Mouse (Mus musculus) forebrain, postnatal 0 days (tissue): ENCODE measurements around the gene Hoxd11. TPM values are rescaled to one million over a fixed set of nuclear protein-coding genes. Genes with fewer than 3 reads are reported as not detected.

ENCODE experiments used
- ATAC-seq: fragments of 200-750 bp; cut with Nextera tagmentation; 2 replicates; pipeline ENCODE4 v1.8.0; 2017; ENCODE audit warnings: mild to moderate bottlenecking, moderate library complexity
- DNase-seq: peaks from one replicate; pipeline ENCODE4 v3.0.0-alpha.2; 2015
- H3K27ac ChIP-seq: fragments of 300-500 bp; sonication (generic); 2 replicates; pipeline ENCODE4 v1.5.1; 2014; ENCODE audit warnings: low read depth, mild to moderate bottlenecking, antibody characterized with exemption, low read length, moderate library complexity, mixed read lengths
- H3K27me3 ChIP-seq: fragments of 300-500 bp; sonication (generic); 2 replicates; pipeline ENCODE4 v1.6.1; 2014; ENCODE audit warnings: mild to moderate bottlenecking, low read length, mixed read lengths; ENCODE audit not compliant: insufficient read depth
- H3K36me3 ChIP-seq: fragments of 300-500 bp; sonication (generic); 2 replicates; pipeline ENCODE4 v1.6.1; 2014; ENCODE audit warnings: mild to moderate bottlenecking, moderate library complexity; ENCODE audit not compliant: insufficient read depth
- H3K4me1 ChIP-seq: fragments of 300-500 bp; sonication (generic); 2 replicates; pipeline ENCODE4 v1.6.1; 2014; ENCODE audit warnings: antibody characterized with exemption; ENCODE audit not compliant: insufficient read depth
- H3K4me2 ChIP-seq: fragments of 300-500 bp; sonication (generic); 2 replicates; pipeline ENCODE4 v1.6.1; 2014; ENCODE audit warnings: low read depth, mild to moderate bottlenecking, moderate library complexity
- H3K4me3 ChIP-seq: fragments of 300-500 bp; sonication (generic); 2 replicates; pipeline ENCODE4 v1.5.1; 2014; ENCODE audit warnings: low read depth, low read length, mixed read lengths
- H3K9ac ChIP-seq: fragments of 300-500 bp; sonication (generic); 2 replicates; pipeline ENCODE4 v1.6.1; 2014; ENCODE audit warnings: mild to moderate bottlenecking
- H3K9me3 ChIP-seq: fragments of 300-500 bp; sonication (generic); 2 replicates; pipeline ENCODE4 v1.6.1; 2016; ENCODE audit warnings: low read length
- CTCF ChIP-seq: sonication (generic); IDR thresholded peaks from 2 replicates; pipeline ENCODE4 v1.5.1; 2016; ENCODE audit warnings: antibody characterized with exemption, control low read depth, low read depth
- WGBS: fragments of 180-500 bp; shearing (Covaris S2); extraction: QIAGEN DNeasy Blood & Tissue Kit; methylation state at CpG from one replicate; pipeline ENCODE4 v1.1.7; 2014; 5-methylcytosine and 5-hydroxymethylcytosine counted together
- polyA plus RNA-seq: library from polyadenylated mRNA; unstranded; fragments of >200 nt; fragmentation: Nextera tagmentation; extraction: Ambion mirVana; gene quantifications from 2 replicates; pipeline ENCODE4 v1.2.1, GENCODE M21; 2015
- total RNA-seq: library from RNA; depleted of rRNA; stranded (reverse); fragments of >200 nt; gene quantifications from 2 replicates; pipeline ENCODE4 v1.2.3, GENCODE M21; 2014; rRNA removed

Hoxd11 gene
- total RNA-seq, result not detected in 2 replicates
- not detected in 2 replicates for polyA plus RNA-seq

DNA sequence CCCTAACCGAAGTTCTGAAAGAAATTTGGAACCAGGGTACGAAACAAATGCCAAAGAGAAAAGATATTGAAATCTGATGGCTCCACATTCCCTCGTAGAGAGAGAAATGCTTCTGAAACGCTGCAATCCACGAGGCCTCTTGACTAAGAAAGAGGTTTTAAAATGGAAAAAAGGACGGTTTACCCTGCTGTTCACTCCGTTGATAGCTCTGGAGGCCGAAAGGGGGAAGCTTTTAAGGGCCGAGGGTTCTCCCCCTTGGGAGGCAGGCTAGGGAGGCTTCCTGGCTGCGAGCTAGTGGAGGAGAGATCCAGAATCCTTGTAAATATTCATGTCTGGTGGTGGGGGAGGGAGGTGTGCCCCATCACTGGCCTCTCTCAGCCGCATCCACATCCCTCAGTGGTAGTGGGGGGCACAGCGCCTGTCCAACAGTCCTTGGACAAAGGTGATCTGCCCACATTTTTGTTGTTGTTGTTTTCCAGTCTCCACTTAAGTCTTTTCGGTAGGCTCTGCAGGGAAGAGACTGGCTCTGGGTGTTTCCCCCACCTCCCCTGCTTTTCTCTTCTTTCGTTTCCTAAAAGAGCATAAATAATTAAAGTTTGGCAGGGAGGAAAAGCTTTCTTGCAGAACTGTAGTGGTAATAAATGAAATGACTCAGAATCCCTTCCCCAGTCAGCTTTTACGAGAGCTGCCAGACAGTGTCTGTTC is at the start of gene Hoxd11:
TSS of gene Hoxd11 (plus strand) at position 667 of the 705 bp plus-strand sequence.
- Histone ChIP-seq H3K9ac (no peak within 1 kb of the TSS), H3K27ac (no peak within 1 kb of the TSS), H3K27me3 (peaks cover 94% of the 10 kb centered on the region), H3K36me3 (no peaks in the 10 kb centered on the region), H3K4me3 (no peak within 1 kb of the TSS), H3K4me2 (no peak within 1 kb of the TSS), H3K9me3 (no peaks in the 10 kb centered on the region), H3K4me1 (no peaks in the 10 kb centered on the region)
- ATAC-seq, result no peak
- WGBS, result 2% methylated on average over 15 of the region's 15 CpGs
- no peak for DNase-seq
- no peak for TF ChIP-seq CTCF

DNA sequence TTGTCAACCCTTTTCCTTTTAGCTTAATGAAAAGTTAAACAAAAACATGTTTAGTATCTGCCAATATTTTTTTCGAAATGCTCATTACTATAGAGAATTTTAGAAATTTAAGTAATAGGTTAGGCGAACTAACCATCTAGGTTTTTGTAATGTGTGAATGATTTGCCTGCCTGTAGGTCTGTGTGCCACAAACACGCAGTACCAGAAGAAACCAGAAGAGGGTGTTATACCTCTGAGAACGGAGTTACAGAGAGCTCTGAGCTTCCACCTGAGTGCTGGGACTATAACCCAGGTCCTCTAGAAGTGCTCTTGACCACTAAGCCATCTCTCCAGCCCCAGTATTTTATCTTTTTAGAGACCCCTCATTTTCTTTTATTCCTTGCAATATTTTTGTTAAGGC is 43.9 kb upstream of the Hoxd11 start:
- H3K4me2 ChIP-seq, result no peak overlapping the region
- no peak for TF ChIP-seq CTCF
- no peaks in the 10 kb centered on the region for H3K9me3 ChIP-seq
- no peak overlapping the region for H3K27ac ChIP-seq
- H3K36me3 ChIP-seq, result no peaks in the 10 kb centered on the region
- no peak overlapping the region for H3K9ac ChIP-seq
- H3K4me3 ChIP-seq, result no peak overlapping the region
- no peak for ATAC-seq
- no peaks in the 10 kb centered on the region for H3K4me1 ChIP-seq
- H3K27me3 ChIP-seq, result no peaks in the 10 kb centered on the region
- no peak for DNase-seq
- WGBS, result 64% methylated on average over 4 of the region's 4 CpGs

DNA sequence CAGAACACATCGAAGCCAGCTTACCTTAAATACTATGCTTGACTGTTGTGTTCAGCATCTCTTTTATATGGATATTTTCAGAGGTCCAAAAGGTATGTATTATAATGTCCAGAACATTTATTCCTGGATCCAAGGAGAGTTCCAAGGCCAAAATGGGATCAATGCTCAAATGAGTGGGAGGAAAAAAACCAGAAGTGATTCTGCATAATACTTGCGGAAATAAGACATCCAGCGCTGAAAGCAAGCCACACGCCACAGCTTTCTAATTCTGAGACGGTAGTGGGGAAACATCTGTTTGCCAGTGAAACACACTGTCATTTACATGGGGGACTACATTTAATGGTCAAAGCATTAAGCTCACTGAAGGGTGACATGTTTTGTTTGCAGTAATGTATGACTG is 36.9 kb upstream of the Hoxd11 start:
- no peak overlapping the region for H3K4me3 ChIP-seq
- TF ChIP-seq CTCF, result no peak
- no peaks in the 10 kb centered on the region for H3K36me3 ChIP-seq
- no peak overlapping the region for H3K4me2 ChIP-seq
- no peak overlapping the region for H3K27ac ChIP-seq
- no peak overlapping the region for H3K9ac ChIP-seq
- no peaks in the 10 kb centered on the region for H3K4me1 ChIP-seq
- peaks cover 46% of the 10 kb centered on the region for H3K27me3 ChIP-seq
- no peaks in the 10 kb centered on the region for H3K9me3 ChIP-seq
- DNase-seq (no peak), ATAC-seq (no peak)
- 65% methylated on average over 5 of the region's 5 CpGs for WGBS

DNA sequence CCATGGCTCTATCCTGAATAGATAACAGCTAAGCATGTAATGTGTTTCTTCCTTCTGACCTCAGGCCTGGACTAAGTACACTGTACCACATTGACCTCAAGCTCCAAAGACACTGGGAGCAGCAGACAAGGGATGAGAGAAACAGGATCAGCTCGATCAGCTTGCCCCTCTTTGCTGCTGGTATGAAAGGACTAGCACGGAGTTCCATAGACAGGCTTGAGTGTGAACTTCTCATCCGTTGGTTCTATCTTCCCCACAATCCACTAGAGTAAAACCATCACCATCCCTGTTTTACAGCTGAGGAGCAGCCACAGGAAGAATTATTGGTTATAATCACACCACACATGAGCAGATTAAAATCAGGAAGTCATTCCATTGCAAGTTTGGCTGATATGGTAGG is 33.7 kb upstream of the Hoxd11 start:
- H3K27ac ChIP-seq, result no peak overlapping the region
- DNase-seq, result no peak
- H3K4me2 ChIP-seq, result no peak overlapping the region
- no peak overlapping the region for H3K4me3 ChIP-seq
- H3K4me1 ChIP-seq, result no peaks in the 10 kb centered on the region
- no peak for ATAC-seq
- no peak overlapping the region for H3K9ac ChIP-seq
- no peaks in the 10 kb centered on the region for H3K9me3 ChIP-seq
- TF ChIP-seq CTCF, result no peak
- WGBS, result 78% methylated on average over 3 of the region's 3 CpGs
- peaks cover 78% of the 10 kb centered on the region for H3K27me3 ChIP-seq
- H3K36me3 ChIP-seq, result no peaks in the 10 kb centered on the region

DNA sequence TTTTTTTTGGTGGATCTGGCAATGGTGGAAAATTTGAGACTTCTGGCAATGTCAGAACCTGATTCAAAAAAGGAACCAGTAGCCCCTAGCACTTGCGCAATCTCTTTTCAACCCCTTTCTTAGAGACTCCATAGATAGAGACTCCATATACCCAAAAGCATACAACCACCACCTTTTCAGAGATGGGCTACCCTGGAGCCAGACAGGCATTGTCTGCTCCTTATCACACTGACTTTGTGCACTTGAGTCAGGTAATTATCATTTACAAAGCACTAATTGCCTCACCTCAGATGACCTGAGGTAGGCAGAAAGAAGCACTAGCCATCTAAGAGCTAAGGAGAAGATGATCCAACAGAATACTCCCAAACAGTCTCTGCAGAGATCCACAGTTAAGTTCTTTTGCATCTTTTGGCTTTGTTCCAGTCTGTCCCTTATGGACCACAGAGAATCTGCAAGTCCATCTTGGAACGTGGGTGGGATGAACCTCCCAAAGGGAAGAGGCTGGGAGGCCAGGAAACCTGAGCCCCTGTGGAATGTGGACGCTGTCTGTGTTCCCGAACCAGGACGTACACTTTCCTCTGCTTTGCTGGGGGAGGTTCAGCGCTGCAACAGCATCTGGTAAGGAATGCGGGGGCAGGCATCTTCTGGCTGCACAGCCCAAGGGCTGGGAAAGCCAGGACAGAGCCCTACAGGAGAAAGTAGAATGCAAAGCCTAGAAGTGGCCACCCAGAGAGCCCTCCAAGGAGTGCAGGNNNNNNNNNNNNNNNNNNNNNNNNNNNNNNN is 32.1 kb upstream of the Hoxd11 start:
- H3K27ac ChIP-seq, result no peak overlapping the region
- WGBS, result 18% methylated on average over 7 of the region's 7 CpGs
- H3K4me3 ChIP-seq, result no peak overlapping the region
- H3K9me3 ChIP-seq, result no peaks in the 10 kb centered on the region
- peaks cover 85% of the 10 kb centered on the region for H3K27me3 ChIP-seq
- H3K36me3 ChIP-seq, result no peaks in the 10 kb centered on the region
- no peak overlapping the region for H3K4me2 ChIP-seq
- DNase-seq, result no peak
- H3K4me1 ChIP-seq, result no peaks in the 10 kb centered on the region
- TF ChIP-seq CTCF, result no peak
- no peak overlapping the region for H3K9ac ChIP-seq
- ATAC-seq, result no peak

DNA sequence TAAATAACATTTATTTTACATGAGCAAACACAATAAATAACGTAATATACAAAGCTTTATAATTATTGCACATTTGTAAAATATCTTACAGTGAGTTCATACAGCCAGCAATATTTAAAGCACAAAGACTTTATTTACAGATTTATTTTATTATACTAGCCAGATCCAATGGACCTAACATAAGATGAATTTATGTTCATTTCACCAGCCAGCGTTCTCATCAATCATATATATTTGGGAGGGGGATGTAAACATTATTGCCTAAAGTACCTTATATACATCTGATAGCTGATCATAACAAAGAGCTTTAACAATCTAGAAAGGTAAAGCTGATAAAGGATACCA is 26.4 kb upstream of the Hoxd11 start:
- no peak overlapping the region for H3K4me3 ChIP-seq
- H3K9me3 ChIP-seq, result no peaks in the 10 kb centered on the region
- no peaks in the 10 kb centered on the region for H3K4me1 ChIP-seq
- H3K27ac ChIP-seq, result no peak overlapping the region
- ATAC-seq, result no peak
- no peak overlapping the region for H3K9ac ChIP-seq
- peaks cover 67% of the 10 kb centered on the region for H3K27me3 ChIP-seq
- H3K36me3 ChIP-seq, result no peaks in the 10 kb centered on the region
- DNase-seq, result peak; percentile 57
- 49% methylated on average over 2 of the region's 2 CpGs for WGBS
- no peak overlapping the region for H3K4me2 ChIP-seq
- no peak for TF ChIP-seq CTCF
